Mouse (Mus musculus) thymus, postnatal 25 days (tissue): ENCODE data around the gene Zfp13.
"Not testable (repeated sequence)": the region's sequence is repeated elsewhere in the genome, so short reads cannot be mapped to it uniquely, and the experiment has no call there.

Source experiments
- DNase-seq: peaks from one replicate; pipeline ENCODE4 v3.0.0; 2022

Zfp13 gene

GRCm38 (mm10) chr17:23598582-23599552 lies at the start of gene Zfp13:
Zfp13 (minus strand) TSS chr17:23599487.
- DNase-seq: peak; percentile 93

- DNase-seq: no peak
Measured at GRCm38 (mm10) chr17:23645894-23646293, 46.6 kb upstream of the Zfp13 start.

DNA sequence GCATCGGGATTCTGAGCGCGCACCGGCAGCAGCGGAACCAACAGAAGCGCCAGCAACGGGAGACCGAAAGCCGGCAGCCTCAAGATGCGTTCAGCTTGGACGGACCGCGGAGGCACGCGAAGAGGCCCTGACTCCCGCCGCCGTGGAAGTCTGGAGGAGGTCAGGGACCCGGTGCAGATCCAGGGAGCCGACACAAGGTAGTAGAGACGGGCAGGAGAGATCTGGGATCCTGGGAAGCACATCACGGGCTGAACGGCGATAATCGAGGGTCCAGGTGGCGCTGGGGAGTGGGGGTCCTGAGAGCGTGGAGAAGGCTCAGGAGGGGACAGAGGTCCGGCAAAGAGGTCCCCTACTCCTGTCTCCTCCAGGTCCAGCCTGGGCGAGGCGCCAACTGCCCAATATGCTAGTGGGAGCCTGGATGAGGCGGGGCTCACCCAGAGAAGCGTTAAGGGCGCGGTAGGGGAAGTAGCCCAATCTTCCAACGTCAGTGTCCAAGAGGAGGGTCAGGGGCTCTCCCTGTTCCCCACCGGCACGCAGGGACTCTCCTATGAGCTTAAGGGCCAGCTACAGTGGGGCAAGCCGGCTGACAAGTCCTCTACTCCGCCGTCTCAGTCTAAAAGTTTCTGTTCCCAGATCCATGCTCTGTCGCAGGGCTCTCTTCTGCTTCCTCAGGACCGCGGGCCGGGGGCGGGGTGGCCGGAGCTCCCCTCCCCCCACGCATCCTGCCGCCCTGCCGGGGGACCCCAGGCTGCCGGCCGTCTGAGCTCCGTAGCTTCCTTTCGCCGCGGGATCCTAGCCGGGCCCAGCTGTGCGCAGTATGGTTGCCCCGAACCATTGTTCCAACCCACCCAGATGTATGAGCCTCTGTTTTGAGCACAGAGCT lies 45.6 kb upstream of the Zfp13 start, which contains the start of gene Mmp25:
Gene Mmp25 (minus strand): TSS at position 665 of the 883 bp plus-strand sequence.
- DNase-seq: no peak

DNA sequence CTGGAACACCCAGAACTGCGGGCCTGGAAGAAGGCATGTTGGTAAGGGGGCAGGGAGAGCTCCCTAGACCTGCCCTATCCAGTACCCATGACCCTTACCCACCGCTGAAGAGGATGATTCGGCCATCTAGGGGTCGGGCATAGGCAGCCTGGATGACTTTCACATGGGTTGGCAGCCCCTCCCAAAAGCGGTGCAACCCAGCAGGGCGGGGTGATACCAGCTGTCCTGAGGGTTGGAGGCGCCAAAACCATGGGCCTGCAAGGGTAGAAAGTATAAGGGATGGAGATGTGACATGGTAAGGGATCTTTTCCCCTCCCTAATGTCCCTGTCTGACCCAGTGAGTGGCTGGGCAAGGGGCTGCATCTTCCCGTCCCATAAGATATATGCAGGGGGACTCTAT lies 32.0 kb upstream of the Zfp13 start:
- no peak for DNase-seq

DNA sequence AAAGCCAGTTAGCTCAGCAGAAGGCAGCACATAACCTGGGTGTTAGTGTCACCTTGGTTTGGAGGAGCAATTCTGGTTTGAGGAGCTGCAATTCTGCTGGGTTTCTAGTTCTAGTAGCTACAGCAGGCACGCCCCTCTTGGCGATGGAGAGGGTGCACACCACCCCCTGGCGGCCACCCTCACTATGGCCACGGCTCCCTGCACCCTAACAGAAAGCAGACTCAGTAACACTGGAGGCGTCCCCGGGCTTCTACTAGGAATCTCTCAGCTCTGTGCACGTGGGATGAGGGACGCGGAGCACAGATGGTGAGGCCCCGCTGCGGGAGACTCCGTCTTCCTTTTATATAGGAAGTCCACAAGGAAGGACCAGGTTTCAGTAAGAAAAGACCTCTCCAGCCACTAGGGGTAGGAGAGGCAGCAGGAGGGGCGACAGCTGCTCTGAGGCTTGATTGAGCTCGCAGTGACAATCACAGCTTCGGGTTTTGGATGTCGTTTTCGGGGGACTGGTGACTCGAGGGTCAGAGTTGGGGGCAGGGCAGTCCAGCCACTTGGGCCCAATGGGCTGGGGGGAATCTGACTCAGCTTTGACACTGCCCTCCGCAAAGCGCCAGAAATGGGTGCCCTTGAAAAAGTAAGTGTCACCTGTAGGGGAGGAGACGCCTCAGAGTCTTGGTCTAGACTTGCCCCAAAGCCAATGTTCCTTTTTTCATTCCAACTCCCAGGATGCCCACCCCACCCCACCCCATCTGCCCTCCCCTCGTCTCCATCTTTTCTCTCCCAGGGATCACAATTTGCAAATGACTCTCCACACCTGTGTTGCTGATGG lies 31.1 kb upstream of the Zfp13 start:
- DNase-seq: peak; percentile 85

GRCm38 (mm10) chr17:23627813-23628212 lies 28.5 kb upstream of the Zfp13 start:
- DNase-seq: no peak

DNA sequence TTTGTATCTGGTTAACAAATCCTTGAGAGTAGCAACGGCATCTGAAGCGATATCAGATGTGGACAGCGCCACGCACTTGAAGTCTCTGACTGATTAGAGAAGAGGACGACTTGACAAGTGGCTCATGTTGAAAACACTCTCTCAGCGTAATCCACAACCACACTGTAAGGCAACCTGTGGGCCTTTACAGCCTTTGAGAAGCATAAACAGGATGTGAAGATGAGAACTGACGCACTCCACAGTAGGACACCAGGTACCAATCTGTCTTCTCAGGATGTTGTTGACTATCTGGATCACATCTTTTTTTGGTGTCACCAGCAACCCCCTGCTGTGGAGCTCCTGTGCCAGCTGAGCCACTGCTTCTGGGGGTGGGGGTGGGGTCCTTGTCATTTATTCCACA lies 21.1 kb upstream of the Zfp13 start:
- DNase-seq: no peak

- no peak for DNase-seq
Measured at GRCm38 (mm10) chr17:23617087-23617486, 17.8 kb upstream of the Zfp13 start.

GRCm38 (mm10) chr17:23610361-23610800 lies 11.1 kb upstream of the Zfp13 start:
- peak; percentile 90 for DNase-seq

GRCm38 (mm10) chr17:23609612-23610011 lies 10.3 kb upstream of the Zfp13 start:
- DNase-seq: no peak

- DNase-seq: no peak
Measured at GRCm38 (mm10) chr17:23605220-23605619, 5.9 kb upstream of the Zfp13 start.

- no peak for DNase-seq
Measured at GRCm38 (mm10) chr17:23604394-23604793, 5.1 kb upstream of the Zfp13 start.

GRCm38 (mm10) chr17:23603542-23603941 lies 4.3 kb upstream of the Zfp13 start:
- peak; percentile 55 for DNase-seq

GRCm38 (mm10) chr17:23603077-23603476 lies 3.8 kb upstream of the Zfp13 start:
- DNase-seq: no peak

GRCm38 (mm10) chr17:23601836-23602585 lies 2.7 kb upstream of the Zfp13 start:
- DNase-seq: no peak

DNA sequence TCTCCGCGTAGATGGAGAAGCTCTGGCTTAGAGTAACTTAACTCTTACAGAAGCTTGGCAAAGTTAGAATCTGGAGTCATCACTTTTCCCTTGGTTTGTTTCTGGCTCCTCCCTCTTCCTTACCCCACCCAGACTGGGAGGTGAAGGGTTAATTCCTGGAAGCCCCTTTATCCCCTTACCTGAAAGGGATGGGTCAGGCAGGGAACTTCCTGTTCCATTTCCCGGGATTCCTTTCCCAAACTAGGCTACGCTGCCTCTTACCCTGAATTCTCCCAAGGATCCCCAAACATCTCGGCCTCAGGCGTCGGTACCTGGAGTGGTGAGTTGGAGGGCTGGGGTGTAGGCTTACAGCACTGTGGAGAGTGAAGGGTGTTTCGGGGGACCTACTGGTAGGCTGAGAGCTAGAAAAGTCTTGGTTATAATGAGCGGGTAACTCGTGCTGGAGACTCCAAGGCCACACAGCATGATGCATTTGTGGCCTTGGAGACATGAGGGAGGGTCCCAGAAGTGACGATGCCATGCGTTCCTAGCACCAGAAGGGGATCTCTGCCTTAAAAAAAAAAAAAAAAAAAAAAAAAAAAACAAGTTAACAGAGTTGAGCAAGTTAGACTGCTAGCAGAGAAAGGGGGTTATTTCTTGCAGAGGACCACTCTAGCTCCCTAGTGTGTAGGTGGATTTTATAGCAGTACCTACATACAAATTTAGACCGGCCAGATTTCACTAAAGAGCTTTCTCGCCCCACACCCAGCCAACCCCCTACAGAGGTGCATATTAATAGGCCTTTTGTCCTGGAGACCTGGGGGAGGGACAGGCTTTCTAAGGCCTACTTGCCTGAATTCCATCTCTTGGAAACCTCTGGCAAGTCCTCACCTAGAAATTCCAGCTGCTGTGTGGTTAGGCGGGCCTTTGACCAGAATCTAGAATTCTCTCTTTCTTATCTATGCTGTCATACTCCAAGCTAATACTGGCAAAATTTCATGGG lies 1.6 kb upstream of the Zfp13 start, which contains the start of gene Zscan10:
Gene Zscan10 (plus strand): TSS at position 216 of the 982 bp plus-strand sequence.
- DNase-seq: no peak

GRCm38 (mm10) chr17:23599605-23600063 lies 347 bp upstream of the Zfp13 start:
- no peak for DNase-seq

- DNase-seq: not testable (repeated sequence)
Measured at GRCm38 (mm10) chr17:23595139-23595538, 4.1 kb downstream of the Zfp13 start.

DNA sequence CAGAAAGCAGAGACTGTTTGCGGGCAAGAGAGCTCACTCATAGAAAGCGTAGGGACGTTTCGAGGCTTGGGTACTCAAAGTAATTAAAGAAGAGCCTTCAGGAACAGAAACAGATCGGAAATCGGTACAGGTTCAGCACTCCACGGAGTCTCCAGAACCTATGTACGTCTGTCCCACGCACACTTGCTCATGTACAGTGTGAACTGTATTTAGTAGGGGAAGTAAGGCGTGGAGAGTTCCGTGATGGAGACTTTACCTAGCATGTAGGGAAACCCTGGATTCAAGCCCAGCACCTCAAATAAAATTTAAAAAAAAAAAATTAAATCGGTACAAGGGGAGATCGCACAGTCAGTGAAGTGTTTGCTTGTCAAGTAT lies 6.4 kb downstream of the Zfp13 start:
- DNase-seq: no peak
